Mouse (Mus musculus): ENCODE data around the gene Atp6v1c2.

The Atp6v1c2 gene

DNA sequence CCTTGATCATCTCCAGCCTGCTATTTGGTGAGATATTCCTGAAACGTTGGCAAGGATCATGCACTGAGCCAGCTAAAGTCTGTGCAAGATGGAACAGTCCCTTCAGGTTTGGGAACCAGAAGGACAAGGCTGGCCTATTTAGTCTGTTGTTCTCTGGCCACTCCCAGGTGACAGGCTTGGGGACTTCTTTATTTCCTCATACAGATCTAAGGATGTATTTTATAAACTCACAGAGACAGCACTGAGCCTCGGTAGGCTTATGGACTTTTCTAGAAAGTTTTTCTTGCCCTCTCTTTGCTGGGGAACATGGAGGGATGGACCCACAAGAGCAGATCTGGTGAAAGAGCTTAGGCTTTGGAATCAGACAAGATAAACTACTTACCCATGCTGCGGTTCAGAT is at the start of gene Atp6v1c2:
TSS of gene Atp6v1c2 (minus strand) at position 101 of the 400 bp plus-strand sequence.
- DNase-seq (ENCODE audit: low spot score), result no peak

GRCm38 (mm10) chr12:17376521-17376920 is 47.4 kb upstream of the Atp6v1c2 start:
- DNase-seq (ENCODE audit: low spot score), result no peak

- DNase-seq (ENCODE audit: low spot score), result no peak
These were observed 46.1 kb upstream of the Atp6v1c2 start for GRCm38 (mm10) chr12:17375243-17375642.

- no peak for DNase-seq (ENCODE audit: low spot score)
These were observed 44.4 kb upstream of the Atp6v1c2 start for GRCm38 (mm10) chr12:17373470-17373975.

DNA sequence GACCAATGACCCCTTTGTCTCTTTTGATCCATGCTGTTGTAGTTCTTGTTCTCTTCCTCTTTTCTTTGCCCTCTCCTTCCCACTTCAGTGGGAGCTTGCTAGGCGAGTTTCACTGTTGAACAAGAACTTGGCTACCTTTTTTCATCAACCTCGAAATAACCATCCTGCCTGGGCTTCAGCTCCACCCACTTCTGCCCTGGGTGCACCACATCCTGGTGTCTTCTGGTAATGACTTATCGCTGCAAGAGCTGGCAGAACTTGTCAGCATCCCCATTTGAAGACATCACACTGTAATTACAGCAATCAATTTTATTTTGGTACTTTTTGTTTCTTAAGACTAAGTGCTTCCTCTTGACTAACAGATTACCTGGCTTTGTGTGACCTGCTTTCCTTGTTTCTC is 43.5 kb upstream of the Atp6v1c2 start:
- DNase-seq (ENCODE audit: low spot score), result no peak

GRCm38 (mm10) chr12:17371589-17372235 is 42.6 kb upstream of the Atp6v1c2 start:
- no peak for DNase-seq (ENCODE audit: low spot score)

GRCm38 (mm10) chr12:17369551-17370325 is 40.6 kb upstream of the Atp6v1c2 start:
- DNase-seq (ENCODE audit: low spot score), result peak; percentile 33

DNA sequence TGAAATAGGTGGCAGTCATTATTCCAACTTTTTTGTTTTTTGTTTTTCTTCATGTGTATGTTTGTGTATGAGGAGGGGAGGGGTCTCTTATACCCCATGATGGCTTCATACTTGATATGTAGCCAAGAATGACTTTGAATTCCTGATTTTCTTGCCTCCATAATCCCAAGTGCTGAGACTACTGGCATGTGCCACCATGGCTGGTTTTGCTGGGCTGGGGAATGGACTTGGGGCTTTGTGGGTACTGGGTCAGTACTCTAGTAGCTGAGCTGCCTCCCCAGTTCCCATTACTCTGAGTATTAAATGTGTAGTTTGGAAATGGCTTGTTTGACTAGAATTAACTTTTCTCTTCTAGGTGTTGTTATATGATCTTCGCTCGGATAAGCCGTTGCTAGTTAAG is 40.0 kb upstream of the Atp6v1c2 start:
- no peak for DNase-seq (ENCODE audit: low spot score)

- peak; percentile 26 for DNase-seq (ENCODE audit: low spot score)
These were observed 37.8 kb upstream of the Atp6v1c2 start for GRCm38 (mm10) chr12:17366981-17367380.

DNA sequence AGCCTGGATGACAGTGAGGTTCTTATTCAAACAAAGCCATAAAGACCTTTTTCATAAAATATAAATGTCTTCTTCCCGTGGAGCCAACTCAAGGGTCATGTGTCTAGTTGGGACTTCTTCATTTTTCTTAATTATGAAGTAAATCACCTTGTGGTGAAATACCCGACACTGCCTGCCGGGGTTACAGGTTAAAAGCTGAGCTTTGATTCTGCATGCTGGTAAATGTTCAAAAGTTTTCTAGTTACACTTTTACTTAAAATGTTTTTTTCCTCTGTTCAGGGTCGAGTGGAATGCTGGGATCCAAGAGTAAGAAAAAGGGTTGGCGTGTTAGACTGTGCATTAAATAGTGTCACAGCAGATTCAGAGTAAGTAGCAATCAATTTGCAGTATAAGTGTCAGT is 33.2 kb upstream of the Atp6v1c2 start:
- DNase-seq (ENCODE audit: low spot score), result no peak

DNA sequence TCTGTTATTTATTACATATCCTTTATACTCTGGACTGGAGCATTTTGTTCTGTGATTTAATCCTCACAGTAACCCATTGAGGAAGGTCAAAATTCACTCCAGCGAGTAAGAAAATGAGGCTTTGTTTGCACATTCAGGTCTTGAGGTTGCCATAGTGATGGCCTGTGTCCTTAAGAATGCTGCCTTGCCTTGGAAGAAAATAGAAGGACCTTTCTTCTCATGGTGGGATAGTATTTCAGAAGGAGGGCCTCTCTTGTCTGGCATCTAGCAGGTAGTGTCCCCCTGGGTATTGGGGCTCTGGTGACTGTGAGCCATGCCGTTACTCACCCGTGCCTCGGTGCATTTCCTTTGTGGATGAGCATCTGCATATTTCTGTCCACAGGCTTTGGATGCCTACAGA is 31.5 kb upstream of the Atp6v1c2 start:
- DNase-seq (ENCODE audit: low spot score), result no peak

DNA sequence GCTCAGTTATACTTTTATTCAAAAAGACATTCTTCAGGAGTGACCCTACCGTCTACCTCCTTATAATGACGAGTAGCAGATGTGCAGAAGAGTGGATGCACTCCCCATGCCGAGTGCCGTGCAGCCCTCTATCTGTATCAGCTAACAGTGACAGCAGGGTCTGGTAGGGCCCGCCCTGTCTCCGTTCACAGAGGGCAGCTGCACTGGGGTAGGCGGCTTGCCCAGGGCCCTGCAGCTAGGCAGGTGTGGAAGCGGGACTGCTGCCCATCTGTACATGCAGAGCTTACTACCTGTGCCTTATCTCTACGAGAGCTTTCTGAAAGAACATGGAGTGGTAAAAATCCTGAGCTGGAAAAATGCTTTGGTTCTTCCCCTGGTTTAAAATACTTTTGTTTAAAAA is 30.9 kb upstream of the Atp6v1c2 start:
- no peak for DNase-seq (ENCODE audit: low spot score)

DNA sequence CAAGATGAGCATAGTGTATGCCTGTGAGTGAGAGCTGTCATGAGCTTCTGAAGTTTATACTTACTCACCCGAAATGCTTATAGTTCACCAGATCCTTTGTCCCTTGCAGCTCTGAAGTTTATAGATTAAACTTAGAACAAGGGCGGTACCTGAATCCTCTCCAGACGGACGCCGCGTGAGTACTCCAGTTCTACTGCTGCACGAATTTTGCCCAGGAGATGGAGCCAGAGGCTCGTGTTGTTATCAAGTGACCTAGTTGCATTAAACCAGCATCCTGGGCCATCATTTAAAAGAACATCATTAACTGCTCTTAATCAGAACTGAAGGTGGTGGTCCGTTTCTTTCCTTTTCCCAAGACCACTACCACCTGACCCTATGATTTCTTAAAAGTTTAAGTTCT is 29.8 kb upstream of the Atp6v1c2 start:
- no peak for DNase-seq (ENCODE audit: low spot score)

GRCm38 (mm10) chr12:17357795-17358194 is 28.6 kb upstream of the Atp6v1c2 start:
- no peak for DNase-seq (ENCODE audit: low spot score)

DNA sequence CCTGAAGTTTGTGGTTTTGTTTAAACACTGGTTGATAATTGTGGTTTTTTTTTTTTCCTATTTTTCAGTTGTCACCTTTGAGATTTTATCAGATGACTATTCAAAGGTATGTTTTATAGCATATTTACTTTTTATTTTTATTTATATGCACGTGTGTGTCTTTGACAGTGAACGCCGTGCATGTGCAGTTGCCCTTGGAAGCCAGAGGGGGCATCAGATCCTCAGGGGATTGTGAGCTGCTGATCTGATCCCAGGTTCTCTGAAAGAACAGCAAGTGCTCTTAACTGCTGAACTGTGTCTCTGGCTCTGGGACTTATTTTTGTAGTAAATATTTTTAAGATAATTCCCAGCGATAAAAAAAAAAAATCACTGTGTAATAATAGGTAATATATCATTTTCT is 27.7 kb upstream of the Atp6v1c2 start:
- no peak for DNase-seq (ENCODE audit: low spot score)

- no peak for DNase-seq (ENCODE audit: low spot score)
These were observed 20.9 kb upstream of the Atp6v1c2 start for GRCm38 (mm10) chr12:17350106-17350505.

- DNase-seq (ENCODE audit: low spot score), result peak; percentile 90
These were observed 19.2 kb upstream of the Atp6v1c2 start, which contains the start of gene Nol10 for GRCm38 (mm10) chr12:17348048-17349036. Gene Nol10 (plus strand): TSS chr12:17348458.

- no peak for DNase-seq (ENCODE audit: low spot score)
These were observed 18.3 kb upstream of the Atp6v1c2 start for GRCm38 (mm10) chr12:17347327-17348047.

- no peak for DNase-seq (ENCODE audit: low spot score)
These were observed 10.2 kb upstream of the Atp6v1c2 start for GRCm38 (mm10) chr12:17339114-17339905.

DNA sequence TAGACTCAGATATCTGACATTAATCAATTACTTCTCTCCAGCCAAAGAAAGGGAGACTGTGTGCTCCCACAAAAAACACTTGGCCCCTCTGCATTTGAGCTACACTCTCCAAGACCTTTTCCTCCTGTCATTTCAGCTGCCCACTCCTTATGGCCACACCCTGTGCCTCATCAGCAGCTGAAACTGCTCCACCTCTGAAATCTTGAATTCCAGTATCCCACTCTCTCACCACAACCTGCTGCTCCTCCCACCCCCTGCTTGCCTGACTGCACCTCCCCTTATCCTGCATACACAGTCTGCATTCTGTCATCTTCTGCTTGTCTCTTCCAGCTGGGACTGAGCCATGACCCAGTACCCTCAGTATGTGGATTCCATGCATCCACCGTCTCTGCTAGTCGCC is 9.2 kb upstream of the Atp6v1c2 start:
- DNase-seq (ENCODE audit: low spot score), result no peak

DNA sequence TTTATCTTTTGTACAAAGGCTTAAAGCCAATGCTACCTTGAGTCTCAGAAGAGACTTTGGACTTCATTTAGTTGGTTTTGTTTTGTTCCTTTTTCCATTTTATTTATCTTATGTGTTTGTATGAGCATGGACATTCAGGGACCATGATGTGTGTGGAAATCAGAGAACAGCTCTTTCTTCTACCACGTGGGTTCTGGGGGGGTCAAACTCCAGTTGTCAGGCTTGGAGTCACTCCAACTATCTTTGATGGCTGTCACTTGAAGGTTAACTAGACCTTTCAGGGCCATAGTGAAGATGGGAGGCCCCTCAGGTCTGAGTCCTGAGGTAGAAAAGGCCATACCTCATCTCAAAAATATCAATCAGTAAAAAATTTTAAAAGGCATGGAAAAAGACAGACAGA is 4.3 kb upstream of the Atp6v1c2 start:
- DNase-seq (ENCODE audit: low spot score), result no peak

Data from testis, postnatal 14 days (tissue).